Mouse (Mus musculus): ENCODE results near the gene Ckap5.

Ckap5 gene

GRCm38 (mm10) chr2:91655388-91655787, 128.8 kb downstream of the Ckap5 start:
- DNase-seq (ENCODE audit: low spot score) = no peak

- DNase-seq (ENCODE audit: low spot score) = no peak
Measured at GRCm38 (mm10) chr2:91655827-91656226, 129.3 kb downstream of the Ckap5 start.

GRCm38 (mm10) chr2:91656774-91657173, 130.2 kb downstream of the Ckap5 start:
- DNase-seq (ENCODE audit: low spot score) = no peak

GRCm38 (mm10) chr2:91659657-91660056, 133.1 kb downstream of the Ckap5 start:
- DNase-seq (ENCODE audit: low spot score) = no peak

- no peak for DNase-seq (ENCODE audit: low spot score)
Measured at GRCm38 (mm10) chr2:91660981-91661380, 134.4 kb downstream of the Ckap5 start.

- no peak for DNase-seq (ENCODE audit: low spot score)
Measured at GRCm38 (mm10) chr2:91664780-91665179, 138.2 kb downstream of the Ckap5 start.

GRCm38 (mm10) chr2:91666386-91666910, 139.9 kb downstream of the Ckap5 start:
- DNase-seq (ENCODE audit: low spot score) = no peak

- DNase-seq (ENCODE audit: low spot score) = no peak
Measured at GRCm38 (mm10) chr2:91667747-91668146, 141.2 kb downstream of the Ckap5 start.

- DNase-seq (ENCODE audit: low spot score) = no peak
Measured at GRCm38 (mm10) chr2:91669326-91669725, 142.8 kb downstream of the Ckap5 start.

- DNase-seq (ENCODE audit: low spot score) = no peak
Measured at GRCm38 (mm10) chr2:91670038-91670437, 143.5 kb downstream of the Ckap5 start.
